Mouse (Mus musculus) hindbrain, embryonic 16.5 days (tissue): Measurements from ENCODE around the gene Mfn1. TPM values are rescaled to one million over a fixed set of nuclear protein-coding genes. Genes with fewer than 3 reads are reported as not detected.

Source experiments
- ATAC-seq: fragments of 200-750 bp; cut with Nextera tagmentation; 2 replicates; pipeline ENCODE4 v1.8.0; 2017; ENCODE audit warnings: moderate TSS enrichment, moderate library complexity
- H3K27ac ChIP-seq: fragments of 300-500 bp; sonication (generic); 2 replicates; pipeline ENCODE4 v1.5.1; 2014; ENCODE audit warnings: low read depth, mild to moderate bottlenecking, control low read depth, low read length, moderate library complexity
- H3K27me3 ChIP-seq: fragments of 300-500 bp; sonication (generic); replicated peaks from 2 replicates; pipeline ENCODE4 v1.6.1; 2014; ENCODE audit warnings: low read length; ENCODE audit not compliant: control insufficient read depth, insufficient read depth
- H3K36me3 ChIP-seq: fragments of 300-500 bp; sonication (generic); 2 replicates; pipeline ENCODE4 v1.6.1; 2014; ENCODE audit warnings: mild to moderate bottlenecking, low read length, moderate library complexity, mixed read lengths; ENCODE audit not compliant: control insufficient read depth, insufficient read depth
- H3K4me1 ChIP-seq: fragments of 300-500 bp; sonication (generic); 2 replicates; pipeline ENCODE4 v1.6.1; 2014; ENCODE audit warnings: low read depth, low read length; ENCODE audit not compliant: control insufficient read depth, insufficient read depth
- H3K4me2 ChIP-seq: fragments of 300-500 bp; sonication (generic); 2 replicates; pipeline ENCODE4 v1.6.1; 2014; ENCODE audit warnings: mild to moderate bottlenecking, low read length, control low read depth, moderate library complexity
- H3K4me3 ChIP-seq: fragments of 300-500 bp; sonication (generic); 2 replicates; pipeline ENCODE4 v1.5.1; 2014; ENCODE audit warnings: mild to moderate bottlenecking, low read length, control low read depth, moderate library complexity
- H3K9ac ChIP-seq: fragments of 300-500 bp; sonication (generic); 2 replicates; pipeline ENCODE4 v1.6.1; 2014; ENCODE audit warnings: low read depth, mild to moderate bottlenecking, control low read depth, low read length, moderate library complexity
- H3K9me3 ChIP-seq: fragments of 300-500 bp; sonication (generic); 2 replicates; pipeline ENCODE4 v1.6.1; 2014; ENCODE audit warnings: mild to moderate bottlenecking, low read length, moderate library complexity; ENCODE audit not compliant: control insufficient read depth
- WGBS: fragments of 180-500 bp; shearing (Covaris S2); extraction: QIAGEN DNeasy Blood & Tissue Kit; methylation state at CpG from one replicate; pipeline ENCODE4 v1.1.7; 2014; 5-methylcytosine and 5-hydroxymethylcytosine counted together
- polyA plus RNA-seq: library from polyadenylated mRNA; unstranded; fragments of >200 nt; fragmentation: Nextera tagmentation; extraction: Ambion mirVana; gene quantifications from 2 replicates; pipeline ENCODE4 v1.2.1, GENCODE M21; 2015

The Mfn1 gene
- polyA plus RNA-seq, 1 experiment from 2014 or later = 44.3 TPM

DNA sequence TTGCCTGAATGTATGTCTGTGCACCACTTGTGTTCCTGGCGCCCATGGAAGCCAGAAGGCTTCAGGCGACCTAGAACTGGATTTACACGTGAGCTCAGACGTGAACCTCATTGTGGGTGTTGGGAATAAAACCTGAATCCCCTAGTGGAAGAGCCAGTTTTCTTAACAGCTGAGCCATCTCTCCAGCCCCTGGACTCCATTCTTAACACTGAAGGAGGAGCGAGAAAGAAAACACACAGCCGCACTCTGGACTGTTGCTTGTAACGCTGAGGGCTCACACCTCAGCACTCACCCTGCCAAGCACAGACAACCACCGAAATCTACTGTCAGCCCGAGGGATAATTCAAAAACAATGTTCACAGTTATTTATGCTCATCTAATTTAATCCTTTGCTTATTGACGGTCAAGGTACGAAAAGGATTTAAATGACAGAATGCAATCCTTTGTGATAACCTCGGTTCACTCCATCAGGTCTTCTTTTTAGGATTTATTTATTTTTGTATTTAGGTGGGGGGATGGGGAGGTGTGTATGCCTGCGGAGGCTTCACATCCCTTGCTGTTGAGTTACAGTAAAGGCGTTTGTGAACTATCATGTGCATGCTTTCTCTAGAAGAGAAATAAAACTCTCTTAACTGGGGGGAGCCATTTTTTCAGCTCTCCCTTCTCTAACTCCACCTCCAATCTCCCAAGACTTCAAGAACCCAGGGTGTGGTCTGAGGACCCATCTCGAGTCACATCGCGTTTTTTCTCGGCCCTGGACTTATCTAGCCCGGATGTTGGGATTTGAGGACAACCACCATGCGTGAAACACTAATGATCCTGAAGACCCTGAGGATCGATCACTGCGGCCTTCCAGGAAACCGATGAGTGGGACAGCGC is 19.5 kb upstream of the Mfn1 start, which contains the start of gene Zfp639:
TSS of gene Zfp639 (plus strand) at position 764 of the 879 bp plus-strand sequence.
- peak within 1 kb of the TSS; percentile 82 for H3K27ac ChIP-seq
- no peaks in the 10 kb centered on the region for H3K36me3 ChIP-seq
- peak within 1 kb of the TSS; percentile 98 for H3K9ac ChIP-seq
- ATAC-seq = no peak
- H3K4me3 ChIP-seq = peak within 1 kb of the TSS; percentile 93
- 9% methylated on average over 23 of the region's 24 CpGs for WGBS
- H3K27me3 ChIP-seq = no peaks in the 10 kb centered on the region
- H3K4me1 ChIP-seq = peaks cover 20% of the 10 kb centered on the region
- H3K4me2 ChIP-seq = peak within 1 kb of the TSS; percentile 81
- H3K9me3 ChIP-seq = no peaks in the 10 kb centered on the region

DNA sequence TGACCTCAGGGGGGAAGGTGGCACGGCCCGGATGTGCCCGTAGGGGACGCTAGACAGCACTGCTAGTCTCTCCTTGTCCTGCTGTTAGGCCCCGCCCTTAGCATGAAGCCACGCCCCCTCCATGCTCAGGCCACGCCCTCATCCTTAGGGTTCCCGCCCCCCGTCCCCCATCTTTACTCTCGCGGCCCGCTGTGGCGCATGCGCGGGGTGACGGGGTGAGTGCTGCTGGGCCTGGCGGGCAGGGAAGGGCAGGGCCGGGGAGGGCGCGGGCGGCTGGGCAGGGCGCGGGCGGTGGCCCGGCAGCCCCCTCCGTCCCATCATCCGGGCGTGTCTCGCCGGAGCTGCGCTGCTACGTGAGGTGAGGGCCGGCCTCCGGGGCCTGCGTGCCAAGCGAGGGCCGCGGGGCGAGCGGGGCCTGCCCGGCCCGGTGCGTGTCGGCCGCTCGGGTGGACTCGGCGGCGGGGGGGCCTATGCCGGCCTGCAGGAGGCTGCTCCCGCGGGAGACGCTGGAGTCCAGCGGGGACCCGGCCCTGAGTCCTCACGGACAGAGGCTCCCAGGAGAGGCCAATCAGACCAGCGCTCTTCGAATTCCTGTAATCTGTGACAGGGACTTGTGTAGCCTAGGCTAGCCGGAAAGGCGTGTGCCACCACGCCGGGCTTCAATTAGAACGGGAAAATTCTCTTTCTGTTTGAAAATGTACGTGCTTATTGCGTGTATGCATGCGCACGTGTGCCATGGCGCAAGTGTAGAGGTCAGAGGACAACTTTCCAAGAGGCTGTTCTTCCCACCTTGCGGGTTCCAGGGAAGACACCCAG is 18.7 kb upstream of the Mfn1 start:
- Histone ChIP-seq H3K4me1 (peaks cover 20% of the 10 kb centered on the region), H3K36me3 (peaks cover under 1% of the 10 kb centered on the region; the same call in 1 of the 2 replicates), H3K27ac (peak overlapping the region; percentile 82), H3K4me2 (peak overlapping the region; percentile 81), H3K9ac (peak overlapping the region; percentile 98), H3K4me3 (peak overlapping the region; percentile 93), H3K27me3 (no peaks in the 10 kb centered on the region), H3K9me3 (no peaks in the 10 kb centered on the region)
- 1% methylated on average over 65 of the region's 69 CpGs for WGBS
- peak; percentile 92 for ATAC-seq

DNA sequence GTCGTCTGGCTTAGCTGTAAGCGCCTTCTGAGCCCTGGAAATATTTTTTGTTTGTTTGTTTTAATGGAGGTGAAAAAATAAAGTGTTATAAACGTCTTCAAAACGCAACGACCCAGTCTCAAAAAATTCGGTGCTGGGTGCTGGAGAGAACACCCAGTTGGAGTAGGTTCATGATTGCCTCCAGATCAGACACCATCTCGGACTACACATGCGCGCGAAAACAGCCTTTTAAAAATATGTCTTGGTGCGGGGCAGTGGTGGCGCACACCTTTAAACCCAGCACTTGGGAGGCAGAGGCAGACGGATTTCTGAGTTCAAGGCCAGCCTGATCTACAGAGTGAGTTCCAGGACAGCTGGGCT is 18.1 kb upstream of the Mfn1 start:
- no peaks in the 10 kb centered on the region for H3K9me3 ChIP-seq
- H3K27ac ChIP-seq = peak overlapping the region; percentile 82
- H3K4me2 ChIP-seq = peak overlapping the region; percentile 81
- H3K4me1 ChIP-seq = peaks cover 20% of the 10 kb centered on the region
- ATAC-seq = no peak
- peak overlapping the region; percentile 98 for H3K9ac ChIP-seq
- H3K27me3 ChIP-seq = no peaks in the 10 kb centered on the region
- peak overlapping the region; percentile 93 for H3K4me3 ChIP-seq
- peaks cover 4% of the 10 kb centered on the region; the same call in 1 of the 2 replicates for H3K36me3 ChIP-seq
- WGBS = 3% methylated on average over 13 of the region's 13 CpGs

DNA sequence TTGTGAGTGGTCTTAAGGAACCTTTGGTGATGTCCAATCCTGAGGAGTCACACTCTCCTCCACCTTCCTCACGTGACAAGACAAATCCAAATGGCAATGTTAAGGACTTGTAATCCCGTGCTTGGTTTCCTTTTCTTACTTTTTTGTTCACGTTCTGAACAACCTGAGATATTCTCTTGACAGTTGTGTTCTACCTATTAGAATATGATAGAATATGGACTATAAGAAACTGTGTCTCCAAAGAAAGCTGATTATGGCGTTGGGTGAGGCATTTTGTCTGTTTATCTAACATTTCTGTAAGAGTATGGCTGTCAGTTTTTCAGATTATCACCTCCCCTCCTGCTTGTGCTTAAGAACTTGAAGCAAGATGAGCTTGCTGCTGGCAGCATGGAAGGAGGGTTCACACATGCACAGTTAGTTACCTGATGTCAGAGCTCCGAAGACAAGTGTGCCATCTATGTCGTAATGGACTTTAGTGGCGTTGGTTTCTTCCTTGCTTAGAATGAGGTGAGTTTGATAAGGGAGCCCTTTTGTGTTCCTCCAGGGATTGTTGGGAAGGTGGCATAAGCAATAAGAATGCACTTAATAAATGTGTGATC is 16.5 kb upstream of the Mfn1 start:
- Histone ChIP-seq H3K4me2 (no peak overlapping the region), H3K4me3 (no peak overlapping the region), H3K36me3 (peaks cover 9% of the 10 kb centered on the region; the same call in 1 of the 2 replicates), H3K27ac (no peak overlapping the region), H3K9ac (no peak overlapping the region), H3K9me3 (no peaks in the 10 kb centered on the region), H3K4me1 (peaks cover 20% of the 10 kb centered on the region), H3K27me3 (no peaks in the 10 kb centered on the region)
- 91% methylated on average over 7 of the region's 7 CpGs for WGBS
- no peak for ATAC-seq

DNA sequence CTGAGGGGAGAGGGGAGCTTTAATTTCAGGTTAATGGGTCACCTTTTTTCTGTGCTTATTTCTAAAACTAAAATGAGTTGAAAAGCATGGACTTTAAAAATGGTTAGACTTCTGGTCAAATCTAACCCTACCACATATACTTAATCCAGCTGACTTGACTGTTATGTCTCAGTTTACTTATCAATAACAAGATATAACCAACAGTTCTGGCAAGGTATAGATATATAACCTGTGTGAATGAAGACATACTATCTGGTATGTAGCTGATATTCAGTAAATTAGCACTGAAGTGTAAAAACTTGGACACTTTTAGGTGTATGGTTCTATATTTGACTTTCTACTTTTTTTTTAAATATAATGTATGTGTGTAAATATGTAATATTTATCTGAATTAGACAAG is 15.7 kb upstream of the Mfn1 start:
- Histone ChIP-seq H3K9ac (no peak overlapping the region), H3K36me3 (peaks cover 9% of the 10 kb centered on the region; the same call in 1 of the 2 replicates), H3K4me2 (no peak overlapping the region), H3K27ac (no peak overlapping the region), H3K9me3 (no peaks in the 10 kb centered on the region), H3K4me3 (no peak overlapping the region), H3K4me1 (peaks cover 20% of the 10 kb centered on the region), H3K27me3 (no peaks in the 10 kb centered on the region)
- no peak for ATAC-seq

DNA sequence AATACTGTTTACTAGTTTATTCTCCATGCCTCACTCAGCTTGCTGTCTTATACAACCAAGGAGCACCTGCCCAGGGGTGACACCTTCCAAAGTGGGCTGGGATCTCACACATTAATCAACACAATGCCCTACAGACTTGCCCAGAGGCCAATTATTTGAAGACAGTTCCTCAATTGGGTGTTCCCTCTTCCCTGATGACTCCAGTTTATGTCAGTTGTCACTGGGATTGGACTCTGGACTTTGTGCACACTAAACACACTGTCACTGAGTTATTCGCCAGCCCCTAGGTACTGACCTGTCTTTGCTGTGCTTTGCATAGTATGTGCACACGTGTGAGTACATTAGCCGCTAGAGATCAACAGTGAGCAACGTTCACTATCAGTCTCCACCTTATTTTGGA is 2.1 kb upstream of the Mfn1 start:
- H3K4me1 ChIP-seq = peaks cover 5% of the 10 kb centered on the region
- no peak overlapping the region for H3K27ac ChIP-seq
- H3K9ac ChIP-seq = no peak overlapping the region
- WGBS = 94% methylated on average over 4 of the region's 4 CpGs
- H3K36me3 ChIP-seq = peaks cover 15% of the 10 kb centered on the region
- H3K4me2 ChIP-seq = no peak overlapping the region
- no peak for ATAC-seq
- H3K9me3 ChIP-seq = no peaks in the 10 kb centered on the region
- no peak overlapping the region for H3K4me3 ChIP-seq
- H3K27me3 ChIP-seq = no peaks in the 10 kb centered on the region

DNA sequence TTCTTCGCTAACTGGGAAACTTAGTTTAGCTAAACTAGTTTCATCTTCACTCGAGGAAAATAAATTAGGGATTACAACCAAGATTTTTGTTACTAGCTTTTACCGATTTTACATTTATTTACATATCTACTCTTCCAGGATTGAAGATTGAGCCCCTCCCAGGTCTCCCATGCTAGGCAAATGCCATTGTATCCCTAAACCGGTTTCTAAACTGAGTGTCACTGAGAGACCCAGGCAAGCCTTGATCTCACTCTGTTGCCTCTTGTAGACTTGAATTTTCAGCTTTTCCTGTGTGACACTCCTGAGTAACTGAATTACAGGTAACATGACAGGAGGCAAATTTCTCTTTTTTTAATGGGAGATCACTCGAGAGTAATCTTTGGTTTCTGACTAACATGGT is 776 bp downstream of the Mfn1 start:
- no peaks in the 10 kb centered on the region for H3K9me3 ChIP-seq
- H3K27ac ChIP-seq = no peak overlapping the region
- H3K4me3 ChIP-seq = peak overlapping the region; percentile 97
- H3K27me3 ChIP-seq = no peaks in the 10 kb centered on the region
- ATAC-seq = no peak
- peaks cover 5% of the 10 kb centered on the region for H3K4me1 ChIP-seq
- H3K9ac ChIP-seq = peak overlapping the region; percentile 95; the same call in 1 of the 2 replicates
- 18% methylated on average over 5 of the region's 5 CpGs for WGBS
- peaks cover 6% of the 10 kb centered on the region for H3K36me3 ChIP-seq
- peak overlapping the region; percentile 67 for H3K4me2 ChIP-seq

DNA sequence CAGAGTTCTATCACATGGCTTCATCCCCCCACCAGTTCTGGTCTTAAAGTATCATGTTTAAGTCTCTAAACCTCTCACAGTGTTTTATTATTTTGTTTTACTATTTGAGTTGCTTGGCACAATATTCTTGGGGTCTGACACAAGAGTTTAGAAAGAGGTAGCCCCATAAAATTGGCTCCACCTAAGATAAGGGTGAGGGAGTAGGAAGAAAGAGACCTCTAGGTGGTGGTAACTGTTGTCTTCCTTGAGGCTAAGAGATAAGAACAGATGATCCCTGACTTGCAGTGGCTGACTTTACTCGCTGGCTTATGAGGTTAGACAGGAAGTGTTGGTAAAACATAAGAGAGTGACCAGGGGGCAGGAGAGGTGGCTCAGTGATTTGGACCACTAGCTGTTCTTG is 6.4 kb downstream of the Mfn1 start:
- no peak overlapping the region for H3K27ac ChIP-seq
- no peak overlapping the region for H3K4me3 ChIP-seq
- no peak for ATAC-seq
- H3K27me3 ChIP-seq = no peaks in the 10 kb centered on the region
- WGBS = 86% methylated on average over 1 of the region's 1 CpGs
- no peaks in the 10 kb centered on the region for H3K9me3 ChIP-seq
- no peaks in the 10 kb centered on the region for H3K4me1 ChIP-seq
- H3K9ac ChIP-seq = no peak overlapping the region
- no peak overlapping the region for H3K4me2 ChIP-seq
- peaks cover 9% of the 10 kb centered on the region for H3K36me3 ChIP-seq

DNA sequence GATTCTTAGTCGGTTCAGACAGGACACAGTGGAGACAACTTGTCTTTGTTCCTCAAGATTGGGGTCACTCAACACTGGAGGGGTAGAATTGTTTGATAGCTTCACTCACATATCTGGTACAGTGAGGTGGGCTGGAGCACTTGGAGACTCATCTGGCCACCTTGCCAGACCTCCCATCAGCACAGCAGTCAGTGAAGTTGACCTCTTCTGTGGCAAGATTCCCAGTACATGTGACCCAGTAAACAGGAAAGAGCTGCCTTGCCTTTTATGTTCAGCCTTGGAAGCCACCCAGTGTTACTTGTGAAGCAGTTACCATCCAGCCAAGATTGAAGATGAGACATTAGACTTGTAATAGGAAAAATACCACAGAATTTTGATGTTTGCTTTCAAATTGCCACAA is 8.3 kb downstream of the Mfn1 start:
- no peak overlapping the region for H3K4me2 ChIP-seq
- H3K9me3 ChIP-seq = no peaks in the 10 kb centered on the region
- H3K4me1 ChIP-seq = no peaks in the 10 kb centered on the region
- peaks cover 9% of the 10 kb centered on the region; the same call in 1 of the 2 replicates for H3K36me3 ChIP-seq
- no peak overlapping the region for H3K9ac ChIP-seq
- H3K27ac ChIP-seq = no peak overlapping the region
- H3K4me3 ChIP-seq = no peak overlapping the region
- H3K27me3 ChIP-seq = no peaks in the 10 kb centered on the region
- 33% methylated on average over 1 of the region's 1 CpGs for WGBS
- peak; percentile 79; the same call in 1 of the 2 replicates for ATAC-seq
